Mouse (Mus musculus): Measurements from ENCODE around the gene Olfr623.

Gene Olfr623

DNA sequence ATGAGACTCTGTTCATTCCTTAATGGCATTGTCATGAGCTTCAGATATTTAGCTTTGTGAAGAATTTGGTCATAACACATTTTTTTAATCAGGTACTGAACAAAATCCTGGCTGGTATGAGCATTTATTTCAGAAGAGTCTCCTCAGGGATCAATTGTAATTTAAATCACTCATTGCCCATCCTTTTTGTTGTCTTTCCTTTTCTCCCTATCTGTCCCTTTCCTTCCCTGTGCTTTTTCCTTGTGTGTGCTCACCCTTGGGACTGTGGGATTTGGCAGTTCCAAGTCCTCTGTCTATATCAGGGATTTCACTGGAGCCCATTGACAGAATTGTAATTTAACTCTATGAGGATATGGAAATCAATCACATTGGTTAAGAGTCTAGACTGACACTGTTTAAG lies at the start of gene Olfr623:
TSS of gene Olfr623 (minus strand) at position 101 of the 400 bp plus-strand sequence.
- in situ Hi-C loops (cut with MboI, MseI), result no loop called here

- in situ Hi-C loops (cut with MboI, MseI), result loop anchor here (10.0 kb wide), 1 partner anchor 233 kb away; the partner anchor contains the start of gene Olfr633
Measured at GRCm38 (mm10) chr7:103712024-103712423, 48.5 kb upstream of the Olfr623 start.

DNA sequence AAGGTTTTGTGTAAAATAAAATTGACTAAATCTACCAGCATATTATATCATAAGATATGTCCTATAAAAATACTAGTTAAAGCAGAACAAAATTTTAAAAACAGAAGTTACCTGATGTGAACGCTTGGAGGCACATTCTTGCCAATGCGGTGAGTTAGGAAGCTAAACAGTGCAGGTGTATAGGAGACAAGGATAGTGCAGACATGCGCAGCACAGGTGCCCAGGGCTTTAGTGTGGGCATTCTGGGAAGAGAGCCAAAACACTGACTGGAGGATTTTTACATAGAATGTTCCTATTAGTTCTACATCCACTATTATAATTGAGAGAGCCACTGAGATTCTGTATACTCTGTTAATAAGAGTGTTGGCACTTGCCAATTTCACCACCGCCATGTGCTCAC lies 36.0 kb upstream of the Olfr623 start:
- in situ Hi-C loops (cut with MboI, MseI), result no loop called here

GRCm38 (mm10) chr7:103682420-103682819 lies 18.9 kb upstream of the Olfr623 start, which contains the start of gene Olfr625-ps1:
Gene Olfr625-ps1 (plus strand): TSS chr7:103682720.
- in situ Hi-C loops (cut with MboI, MseI), result no loop called here

GRCm38 (mm10) chr7:103671091-103671490 lies 7.6 kb upstream of the Olfr623 start, which contains the start of gene Olfr624:
Gene Olfr624 (minus strand): TSS chr7:103671191.
- in situ Hi-C loops (cut with MboI, MseI), result no loop called here

DNA sequence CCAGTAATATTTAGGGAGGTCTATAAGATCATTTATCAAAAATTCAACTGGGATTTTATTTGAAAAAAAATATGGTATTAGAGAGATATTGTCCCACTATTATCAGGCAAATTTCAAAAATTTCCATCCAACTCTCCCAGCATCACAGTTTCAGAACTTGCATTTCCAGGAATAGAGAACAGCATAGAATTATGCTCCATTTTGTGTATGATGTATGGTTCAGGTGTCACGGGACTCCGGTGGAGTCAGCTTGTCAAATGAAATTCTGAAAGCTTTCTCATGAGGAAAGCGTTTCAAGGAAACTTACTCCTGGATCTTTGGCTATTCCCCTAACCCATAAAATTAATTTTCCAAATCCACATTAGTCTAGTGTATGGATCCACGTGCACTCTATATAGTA lies 19.4 kb downstream of the Olfr623 start:
- in situ Hi-C loops (cut with MboI, MseI), result no loop called here

DNA sequence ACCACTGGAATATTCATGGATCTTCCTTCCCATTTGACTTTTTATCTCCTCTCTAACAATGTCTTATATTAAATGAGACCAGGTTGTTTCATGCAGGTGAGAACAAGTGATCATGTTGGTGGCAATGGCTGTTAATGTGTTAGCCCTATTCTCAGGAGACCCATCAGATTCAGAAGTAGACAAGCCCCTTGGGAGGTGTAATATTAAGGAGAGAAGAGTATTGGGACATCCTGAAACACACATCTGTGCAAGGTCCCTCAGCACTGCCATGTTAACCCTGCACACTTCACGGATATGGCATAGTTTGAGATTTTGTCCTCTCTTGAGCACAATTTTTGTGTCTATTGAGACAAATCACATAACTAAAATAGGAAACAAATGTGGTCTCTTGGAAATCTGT lies 20.9 kb downstream of the Olfr623 start, which contains the start of gene Olfr622:
TSS of gene Olfr622 (minus strand) at position 101 of the 400 bp plus-strand sequence.
- in situ Hi-C loops (cut with MboI, MseI), result no loop called here

GRCm38 (mm10) chr7:103636795-103637194 lies 26.7 kb downstream of the Olfr623 start:
- in situ Hi-C loops (cut with MboI, MseI), result no loop called here

- in situ Hi-C loops (cut with MboI, MseI), result no loop called here
Measured at GRCm38 (mm10) chr7:103612434-103612833, 51.1 kb downstream of the Olfr623 start, which contains the start of gene Olfr620. Gene Olfr620 (minus strand): TSS chr7:103612534.
